Mouse (Mus musculus): ENCODE results near the gene 4930480E11Rik. TPM values are rescaled to one million over a fixed set of nuclear protein-coding genes. Genes with fewer than 3 reads are reported as not detected.
"Not testable (repeated sequence)": the region's sequence is repeated elsewhere in the genome, so short reads cannot be mapped to it uniquely, and the experiment has no call there.

Gene 4930480E11Rik
- total RNA-seq (2017): not detected in 3 replicates

DNA sequence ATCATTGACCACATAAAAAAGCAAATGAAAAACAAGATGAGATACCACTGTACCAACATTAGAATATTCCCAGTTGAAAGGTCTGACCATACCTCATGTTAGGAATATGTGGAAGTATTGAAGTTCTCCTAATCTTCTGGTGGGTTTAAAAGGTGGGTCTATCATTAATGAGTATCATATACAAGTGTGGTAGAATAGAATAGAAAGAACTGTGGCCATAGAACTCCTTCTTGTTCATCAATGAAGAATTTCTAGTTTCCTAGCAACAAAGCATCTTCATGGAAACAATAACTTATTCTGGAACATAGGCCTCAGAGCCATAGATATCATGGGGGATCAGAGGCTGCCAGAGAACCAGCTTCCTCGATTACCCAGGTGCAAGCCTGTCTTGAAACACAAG is at the start of gene 4930480E11Rik:
Gene 4930480E11Rik, plus strand, starts transcription at position 301 of the 400 bp plus-strand sequence.
- no peak for ATAC-seq (replicated peaks; ENCODE audit: insufficient number of reproducible peaks, low FRiP score, low TSS enrichment, poor library complexity, severe bottlenecking)

DNA sequence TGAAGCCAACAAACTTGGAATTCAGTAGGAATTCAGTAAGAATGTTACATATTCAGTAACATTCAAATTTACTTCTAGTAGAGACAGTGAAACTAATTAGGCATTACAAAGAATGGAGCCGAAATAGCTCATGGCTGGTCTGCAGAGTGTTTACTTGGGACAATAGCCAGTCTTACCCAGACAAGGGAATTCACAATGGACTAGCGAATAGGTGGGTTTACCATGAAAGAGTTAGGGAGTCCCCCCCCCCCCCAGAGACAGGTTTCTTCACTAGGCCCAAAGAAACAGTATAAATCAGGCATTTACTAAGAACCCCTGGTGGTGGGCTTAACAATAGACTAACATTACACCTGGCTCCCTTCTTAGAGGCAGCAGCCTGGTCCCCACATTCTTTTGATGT is 33.9 kb downstream of the 4930480E11Rik start:
- not testable (repeated sequence) for ATAC-seq (replicated peaks; ENCODE audit: insufficient number of reproducible peaks, low FRiP score, low TSS enrichment, poor library complexity, severe bottlenecking)

Other genes with a start within 250 kb of the 4930480E11Rik start
- gene Gm5938, start 244.2 kb upstream of the 4930480E11Rik start, total RNA-seq (2017): not detected in 3 replicates
- gene Obp1b, start 182.9 kb upstream of the 4930480E11Rik start, total RNA-seq (2017): not detected in 3 replicates
- gene Gm14743, start 123.7 kb upstream of the 4930480E11Rik start, total RNA-seq (2017): not detected in 3 replicates
- 0.96 TPM in 1 of 3 replicates, not detected in the others for gene Prrg1, start 214.3 kb downstream of the 4930480E11Rik start, total RNA-seq (2017)

Data from monocyte, adult 5-6 weeks (primary cell).